Mouse (Mus musculus) embryonic facial prominence, embryonic 11.5 days (tissue): ENCODE results near the gene Nup210l. TPM values are rescaled to one million over a fixed set of nuclear protein-coding genes. Genes with fewer than 3 reads are reported as not detected.

Experiments
- ATAC-seq: fragments of 200-750 bp; cut with Nextera tagmentation; replicated peaks from 2 replicates; pipeline ENCODE4 v1.8.0; 2017; ENCODE audit warnings: low read depth; ENCODE audit not compliant: insufficient number of reproducible peaks, low FRiP score, low TSS enrichment
- DNase-seq: peaks from one replicate; pipeline ENCODE4 v3.0.0-alpha.2; 2015; ENCODE audit warnings: low spot score
- H3K27ac ChIP-seq: fragments of 300-500 bp; sonication (generic); replicated peaks from 2 replicates; pipeline ENCODE4 v1.5.1; 2014; ENCODE audit warnings: mild to moderate bottlenecking, low read depth, low read length, control low read depth
- H3K27me3 ChIP-seq: fragments of 300-500 bp; sonication (generic); 2 replicates; pipeline ENCODE4 v1.6.1; 2014; ENCODE audit warnings: mild to moderate bottlenecking, low read length, moderate library complexity, mixed read lengths; ENCODE audit not compliant: control insufficient read depth, insufficient read depth
- H3K36me3 ChIP-seq: fragments of 300-500 bp; sonication (generic); replicated peaks from 2 replicates; pipeline ENCODE4 v1.6.1; 2014; ENCODE audit warnings: low read depth, mild to moderate bottlenecking, low read length, moderate library complexity, mixed read lengths; ENCODE audit not compliant: control insufficient read depth, insufficient read depth
- H3K4me1 ChIP-seq: fragments of 300-500 bp; sonication (generic); 2 replicates; pipeline ENCODE4 v1.6.1; 2014; ENCODE audit warnings: low read length, mixed read lengths; ENCODE audit not compliant: control insufficient read depth, insufficient read depth
- H3K4me2 ChIP-seq: fragments of 300-500 bp; sonication (generic); 2 replicates; pipeline ENCODE4 v1.6.1; 2014; ENCODE audit warnings: low read depth, mild to moderate bottlenecking, control low read depth, low read length, moderate library complexity
- H3K4me3 ChIP-seq: fragments of 300-500 bp; sonication (generic); 2 replicates; pipeline ENCODE4 v1.5.1; 2014; ENCODE audit warnings: low read depth, low read length, control low read depth
- H3K9ac ChIP-seq: fragments of 300-500 bp; sonication (generic); replicated peaks from 2 replicates; pipeline ENCODE4 v1.6.1; 2014; ENCODE audit warnings: mild to moderate bottlenecking, control low read depth, low read length
- H3K9me3 ChIP-seq: fragments of 300-500 bp; sonication (generic); replicated peaks from 2 replicates; pipeline ENCODE4 v1.6.1; 2016; ENCODE audit warnings: mild to moderate bottlenecking, low read length, inconsistent platforms, mixed read lengths; ENCODE audit not compliant: control insufficient read depth
- WGBS: fragments of 180-500 bp; shearing (Covaris S2); extraction: QIAGEN DNeasy Blood & Tissue Kit; methylation state at CpG from one replicate; pipeline ENCODE4 v1.1.7; 2014; 5-methylcytosine and 5-hydroxymethylcytosine counted together
- polyA plus RNA-seq: library from polyadenylated mRNA; unstranded; fragments of >200 nt; fragmentation: Nextera tagmentation; extraction: Ambion mirVana; gene quantifications from 2 replicates; pipeline ENCODE4 v1.2.1, GENCODE M21; 2014

The Nup210l gene
- 0.42 and 0.45 TPM in 2 replicates for polyA plus RNA-seq

- Histone ChIP-seq H3K4me3 (no peak within 1 kb of the TSS), H3K9ac (no peak within 1 kb of the TSS), H3K9me3 (no peaks in the 10 kb centered on the region), H3K36me3 (peaks cover 3% of the 10 kb centered on the region), H3K4me1 (no peaks in the 10 kb centered on the region), H3K4me2 (no peak within 1 kb of the TSS), H3K27me3 (no peaks in the 10 kb centered on the region), H3K27ac (no peak within 1 kb of the TSS)
- ATAC-seq (no peak), DNase-seq (no peak)
- 85% methylated on average over 13 of the region's 13 CpGs for WGBS
These were observed at the start of gene Nup210l for GRCm38 (mm10) chr3:90103938-90104337. Gene Nup210l, plus strand, starts transcription at chr3:90104132.

GRCm38 (mm10) chr3:90061549-90061948, 42.4 kb upstream of the Nup210l start:
- ATAC-seq (no peak), DNase-seq (no peak)
- WGBS: 91% methylated on average over 6 of the region's 6 CpGs
- peaks cover 3% of the 10 kb centered on the region for H3K36me3 ChIP-seq
- H3K27ac ChIP-seq: no peak overlapping the region
- H3K9me3 ChIP-seq: no peaks in the 10 kb centered on the region
- no peaks in the 10 kb centered on the region for H3K4me1 ChIP-seq
- no peaks in the 10 kb centered on the region for H3K27me3 ChIP-seq
- no peak overlapping the region for H3K9ac ChIP-seq
- no peak overlapping the region for H3K4me3 ChIP-seq
- no peak overlapping the region for H3K4me2 ChIP-seq

GRCm38 (mm10) chr3:90062539-90062938, 41.4 kb upstream of the Nup210l start:
- DNase-seq: no peak
- no peak overlapping the region for H3K27ac ChIP-seq
- no peak for ATAC-seq
- H3K36me3 ChIP-seq: peaks cover 3% of the 10 kb centered on the region
- H3K9me3 ChIP-seq: no peaks in the 10 kb centered on the region
- no peak overlapping the region for H3K4me3 ChIP-seq
- no peaks in the 10 kb centered on the region for H3K27me3 ChIP-seq
- 73% methylated on average over 2 of the region's 2 CpGs for whole genome bisulfite sequencing
- no peaks in the 10 kb centered on the region for H3K4me1 ChIP-seq
- no peak overlapping the region for H3K9ac ChIP-seq
- H3K4me2 ChIP-seq: no peak overlapping the region

- Histone ChIP-seq H3K27me3 (no peaks in the 10 kb centered on the region), H3K4me3 (no peak overlapping the region), H3K4me2 (no peak overlapping the region), H3K9ac (no peak overlapping the region), H3K27ac (no peak overlapping the region), H3K9me3 (no peaks in the 10 kb centered on the region), H3K4me1 (no peaks in the 10 kb centered on the region), H3K36me3 (peaks cover 3% of the 10 kb centered on the region)
- 86% methylated on average over 3 of the region's 3 CpGs for WGBS
- ATAC-seq: no peak
- DNase-seq: no peak
These were observed 39.5 kb upstream of the Nup210l start for GRCm38 (mm10) chr3:90064383-90064782.

- Histone ChIP-seq H3K36me3 (peaks cover 3% of the 10 kb centered on the region), H3K4me2 (no peak overlapping the region), H3K4me1 (no peaks in the 10 kb centered on the region), H3K4me3 (no peak overlapping the region), H3K9ac (no peak overlapping the region), H3K9me3 (no peaks in the 10 kb centered on the region), H3K27ac (no peak overlapping the region), H3K27me3 (no peaks in the 10 kb centered on the region)
- 70% methylated on average over 3 of the region's 3 CpGs for WGBS
- ATAC-seq: no peak
- DNase-seq: peak; percentile 68
These were observed 38.4 kb upstream of the Nup210l start for GRCm38 (mm10) chr3:90065553-90065952.

GRCm38 (mm10) chr3:90067851-90068250, 36.1 kb upstream of the Nup210l start:
- WGBS: 84% methylated on average over 4 of the region's 4 CpGs
- H3K4me2 ChIP-seq: no peak overlapping the region
- no peaks in the 10 kb centered on the region for H3K4me1 ChIP-seq
- no peak for ATAC-seq
- H3K9me3 ChIP-seq: no peaks in the 10 kb centered on the region
- H3K27me3 ChIP-seq: no peaks in the 10 kb centered on the region
- H3K36me3 ChIP-seq: no peaks in the 10 kb centered on the region
- DNase-seq: no peak
- no peak overlapping the region for H3K4me3 ChIP-seq
- no peak overlapping the region for H3K27ac ChIP-seq
- no peak overlapping the region for H3K9ac ChIP-seq

- no peaks in the 10 kb centered on the region for H3K27me3 ChIP-seq
- ATAC-seq: no peak
These were observed 34.2 kb upstream of the Nup210l start for GRCm38 (mm10) chr3:90069688-90070087.

GRCm38 (mm10) chr3:90072294-90072693, 31.6 kb upstream of the Nup210l start, which contains the start of gene Tpm3:
Gene Tpm3, plus strand, starts transcription at chr3:90072649.
- no peak within 1 kb of the TSS for H3K9ac ChIP-seq
- H3K27me3 ChIP-seq: no peaks in the 10 kb centered on the region
- H3K4me2 ChIP-seq: no peak within 1 kb of the TSS
- DNase-seq (no peak), ATAC-seq (no peak)
- no peaks in the 10 kb centered on the region for H3K9me3 ChIP-seq
- H3K36me3 ChIP-seq: no peaks in the 10 kb centered on the region
- H3K4me3 ChIP-seq: no peak within 1 kb of the TSS
- H3K4me1 ChIP-seq: no peaks in the 10 kb centered on the region
- no peak within 1 kb of the TSS for H3K27ac ChIP-seq
- WGBS: 69% methylated on average over 4 of the region's 4 CpGs

More at GRCm38 (mm10) chr3:90069688-90070087, 34.2 kb upstream of the Nup210l start:
- Histone ChIP-seq H3K36me3 (no peaks in the 10 kb centered on the region), H3K27ac (no peak overlapping the region), H3K9me3 (no peaks in the 10 kb centered on the region), H3K4me1 (no peaks in the 10 kb centered on the region), H3K4me3 (no peak overlapping the region), H3K4me2 (no peak overlapping the region), H3K9ac (no peak overlapping the region)
- 70% methylated on average over 7 of the region's 7 CpGs for WGBS
- no peak for DNase-seq
